Mouse (Mus musculus) MN1 (cell line): ENCODE data around the gene Prkg1.

Experiments
- DNase-seq: peaks from one replicate; pipeline ENCODE4 v3.0.0-alpha.2; 2016; ENCODE audit warnings: low spot score

Prkg1 gene

DNA sequence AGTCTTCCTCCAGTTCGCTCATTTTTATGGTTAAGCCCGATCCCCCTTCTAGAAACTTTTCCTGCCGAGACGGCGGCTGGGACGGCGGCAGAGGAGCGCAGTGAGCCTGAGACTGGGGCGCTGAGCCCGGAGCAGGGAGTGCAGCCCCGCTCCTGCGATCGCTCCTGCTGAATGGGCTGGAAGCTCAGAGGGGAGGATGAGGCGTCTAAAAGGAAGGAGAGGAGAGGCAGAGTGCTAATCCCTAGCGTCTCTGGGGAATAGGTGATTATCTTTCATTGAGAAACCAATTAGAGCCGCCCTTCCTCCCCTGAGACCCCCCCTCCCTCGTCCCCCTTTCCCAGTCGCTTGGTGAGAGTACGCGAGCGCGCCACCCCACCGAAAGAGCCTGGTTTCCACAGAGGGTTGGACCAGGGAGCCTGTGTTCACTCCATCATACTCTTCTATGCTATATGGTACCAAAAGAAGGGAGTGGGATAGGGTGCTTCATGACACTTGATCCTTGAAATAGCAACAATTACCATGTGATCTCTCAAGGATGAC lies at the start of gene Prkg1:
TSS of gene Prkg1 (minus strand) at position 233 of the 540 bp plus-strand sequence.
- peak; percentile 59 for DNase-seq

DNA sequence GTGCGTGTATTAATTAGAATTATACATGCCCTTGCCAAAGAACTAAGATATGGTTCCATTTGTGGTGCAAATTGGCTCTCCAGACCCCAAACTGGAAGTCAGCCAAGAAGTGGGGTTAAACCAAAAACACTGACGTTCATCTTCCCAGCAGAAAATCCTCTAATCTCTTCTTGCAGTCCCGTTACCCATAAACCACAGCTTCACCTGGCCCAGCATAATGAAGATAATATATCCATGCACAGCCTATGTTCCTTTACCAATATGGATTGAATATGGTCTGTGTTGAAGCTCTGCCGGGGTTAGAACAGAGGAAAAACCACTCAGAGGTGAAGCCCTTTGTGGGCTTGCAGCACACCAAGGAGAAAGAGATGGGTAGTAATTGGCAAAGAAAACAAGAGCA lies 48.3 kb upstream of the Prkg1 start:
- DNase-seq, result peak; percentile 20

DNA sequence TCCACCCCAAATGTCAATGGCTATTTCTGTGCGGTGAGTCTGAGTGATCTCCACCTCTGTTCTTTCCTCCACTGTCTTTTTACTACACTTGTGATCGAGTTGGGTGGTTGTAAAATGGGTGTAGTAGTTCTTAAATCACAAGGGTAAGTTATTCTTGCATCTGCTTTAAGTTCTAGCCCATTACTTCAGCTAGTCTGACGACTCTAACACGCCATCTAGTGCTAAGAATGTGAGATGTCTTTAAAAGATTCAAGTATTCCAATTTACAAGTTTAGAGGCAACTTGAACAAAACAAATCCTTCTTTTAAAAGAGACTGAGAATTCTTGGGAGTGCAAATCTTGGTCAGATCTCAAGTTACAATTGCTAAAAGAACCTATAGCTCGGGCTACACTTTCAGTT lies 46.5 kb upstream of the Prkg1 start:
- no peak for DNase-seq

- no peak for DNase-seq
Observed at GRCm38 (mm10) chr19:31805391-31805790, 40.6 kb upstream of the Prkg1 start.

DNA sequence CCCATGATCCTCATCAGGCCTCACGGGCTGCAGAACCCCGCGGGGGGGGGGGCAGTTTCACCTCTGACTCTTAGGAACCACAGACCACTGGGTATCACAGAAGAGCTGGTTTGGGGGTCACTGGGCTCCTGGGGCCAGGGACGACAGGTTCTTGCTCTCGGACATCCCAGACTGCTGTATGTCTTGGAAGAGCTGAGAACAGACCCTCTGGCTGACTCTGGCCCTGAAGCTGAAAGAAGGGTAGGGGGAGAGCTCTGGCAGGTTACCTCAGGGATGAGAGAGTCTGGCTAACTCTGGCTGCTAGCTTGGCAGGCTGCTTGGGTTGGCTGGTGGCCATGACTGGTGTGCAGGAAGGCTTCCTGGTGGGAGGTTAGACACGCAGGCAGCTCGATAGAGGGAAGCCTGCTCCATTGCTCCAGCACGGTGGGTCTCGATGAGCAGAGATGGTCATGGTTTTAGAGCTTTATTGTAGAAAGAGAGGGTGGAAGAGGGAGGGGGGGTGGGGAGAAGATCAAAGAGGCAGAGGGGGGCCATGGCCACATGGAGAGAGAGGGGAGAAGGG lies 30.7 kb upstream of the Prkg1 start:
- peak; percentile 34 for DNase-seq

DNA sequence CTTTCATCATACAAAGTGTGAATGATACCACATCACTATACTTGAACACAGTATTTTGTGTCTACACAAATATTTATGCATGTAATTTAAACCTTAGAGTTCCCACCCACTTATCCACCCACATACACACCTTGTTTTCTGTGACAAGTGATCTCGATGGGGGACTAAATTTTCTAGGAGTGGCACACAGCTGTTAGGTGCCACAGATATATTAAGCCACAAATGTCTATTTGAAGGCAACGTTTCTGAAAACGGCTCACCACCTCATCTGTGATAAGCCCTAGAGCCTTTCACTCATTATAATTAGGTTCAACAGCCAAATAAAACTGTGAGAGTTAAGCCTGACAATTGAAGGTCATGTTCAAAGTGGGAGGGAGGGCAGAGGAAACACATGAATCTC lies 26.9 kb upstream of the Prkg1 start:
- no peak for DNase-seq

GRCm38 (mm10) chr19:31781521-31782018 lies 16.7 kb upstream of the Prkg1 start:
- no peak for DNase-seq

DNA sequence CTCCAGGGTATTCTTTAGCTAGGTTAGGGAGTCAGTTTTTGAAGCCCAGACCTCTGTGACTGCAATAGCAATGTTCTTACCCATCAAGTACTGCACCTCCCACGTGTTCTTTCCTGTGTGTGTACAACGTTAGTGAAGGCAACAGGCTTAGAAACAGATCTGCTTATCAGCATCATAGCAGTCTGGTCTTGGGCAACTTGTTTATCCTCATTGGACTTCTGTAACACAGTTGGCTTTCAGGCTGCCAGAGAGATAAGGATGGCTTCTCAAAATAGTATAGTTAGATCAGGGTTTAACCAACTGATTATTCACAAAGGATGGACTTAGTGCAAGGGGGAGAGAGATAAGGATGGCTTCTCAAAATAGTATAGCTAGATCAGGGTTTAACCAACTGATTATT lies 16.2 kb upstream of the Prkg1 start:
- no peak for DNase-seq

GRCm38 (mm10) chr19:31780222-31780621 lies 15.4 kb upstream of the Prkg1 start:
- DNase-seq, result no peak

DNA sequence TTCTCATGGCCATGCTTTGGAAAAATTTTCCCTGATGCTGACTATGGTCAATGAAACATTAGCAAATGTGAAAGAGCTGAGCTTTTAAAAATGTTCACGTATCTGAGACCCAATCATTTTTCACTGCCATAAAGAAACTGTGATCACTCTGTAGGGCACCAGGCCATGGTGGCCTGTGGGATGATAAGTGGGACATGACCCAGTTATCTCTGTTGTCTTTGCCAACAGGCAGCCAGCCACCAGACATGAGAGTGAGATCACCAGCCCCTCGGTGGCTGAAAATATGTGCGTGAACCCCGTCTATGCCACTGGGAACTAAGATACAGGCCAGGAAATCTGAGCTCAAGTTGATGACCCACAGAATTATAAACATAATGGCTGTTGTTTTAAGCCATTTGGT lies 14.2 kb upstream of the Prkg1 start:
- DNase-seq, result no peak

DNA sequence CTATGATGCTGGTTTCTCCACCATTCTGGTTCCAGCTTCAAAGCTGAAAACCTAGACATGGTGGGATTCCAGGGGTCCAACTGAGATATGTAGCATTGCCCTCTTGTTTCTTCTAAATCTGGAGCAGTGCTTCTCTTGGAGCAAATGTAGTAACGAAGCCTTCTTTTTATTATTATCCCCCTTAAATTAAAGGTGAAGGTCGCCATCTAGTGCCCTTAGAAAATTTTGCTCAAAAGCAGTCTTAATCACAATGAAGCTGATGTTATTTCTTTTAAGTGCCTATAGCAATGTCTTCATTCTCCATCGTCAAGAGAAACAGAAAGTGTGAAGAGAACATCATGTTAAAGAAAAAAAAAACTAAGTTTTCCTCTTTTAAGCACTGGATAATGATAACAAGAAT lies 2.2 kb upstream of the Prkg1 start:
- DNase-seq, result peak; percentile 61

- no peak for DNase-seq
Observed at GRCm38 (mm10) chr19:31765451-31765850, 618 bp upstream of the Prkg1 start.

GRCm38 (mm10) chr19:31763951-31764800 lies 657 bp downstream of the Prkg1 start:
- peak; percentile 35 for DNase-seq

DNA sequence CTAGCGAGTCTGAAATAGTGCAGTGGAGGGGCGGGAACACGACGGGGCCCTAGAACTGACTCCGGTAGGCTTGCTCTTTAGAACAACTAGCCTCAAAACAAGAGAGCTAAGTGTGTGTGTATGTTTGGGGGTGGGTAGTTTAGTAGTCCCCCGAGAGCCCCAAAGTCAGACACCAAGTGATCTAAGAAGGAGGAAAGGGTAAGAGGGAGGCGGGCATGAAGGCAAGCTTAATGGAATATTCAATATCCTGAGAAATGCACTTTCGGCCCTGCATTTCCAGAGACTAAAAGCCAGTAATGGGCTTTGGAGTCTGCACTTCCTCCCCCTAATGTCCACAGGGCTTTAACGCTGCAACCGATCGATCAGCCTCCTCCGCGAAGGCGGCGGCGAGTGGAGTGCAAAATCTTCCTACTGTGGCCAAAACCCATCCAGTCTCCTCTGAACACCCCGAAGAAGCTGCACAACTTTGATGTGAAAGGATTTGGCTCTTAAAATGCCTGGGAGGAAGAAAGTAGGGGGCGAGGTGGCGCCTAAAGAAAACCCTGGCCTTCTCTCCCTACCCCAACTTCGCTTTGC lies 1.5 kb downstream of the Prkg1 start:
- peak; percentile 34 for DNase-seq

DNA sequence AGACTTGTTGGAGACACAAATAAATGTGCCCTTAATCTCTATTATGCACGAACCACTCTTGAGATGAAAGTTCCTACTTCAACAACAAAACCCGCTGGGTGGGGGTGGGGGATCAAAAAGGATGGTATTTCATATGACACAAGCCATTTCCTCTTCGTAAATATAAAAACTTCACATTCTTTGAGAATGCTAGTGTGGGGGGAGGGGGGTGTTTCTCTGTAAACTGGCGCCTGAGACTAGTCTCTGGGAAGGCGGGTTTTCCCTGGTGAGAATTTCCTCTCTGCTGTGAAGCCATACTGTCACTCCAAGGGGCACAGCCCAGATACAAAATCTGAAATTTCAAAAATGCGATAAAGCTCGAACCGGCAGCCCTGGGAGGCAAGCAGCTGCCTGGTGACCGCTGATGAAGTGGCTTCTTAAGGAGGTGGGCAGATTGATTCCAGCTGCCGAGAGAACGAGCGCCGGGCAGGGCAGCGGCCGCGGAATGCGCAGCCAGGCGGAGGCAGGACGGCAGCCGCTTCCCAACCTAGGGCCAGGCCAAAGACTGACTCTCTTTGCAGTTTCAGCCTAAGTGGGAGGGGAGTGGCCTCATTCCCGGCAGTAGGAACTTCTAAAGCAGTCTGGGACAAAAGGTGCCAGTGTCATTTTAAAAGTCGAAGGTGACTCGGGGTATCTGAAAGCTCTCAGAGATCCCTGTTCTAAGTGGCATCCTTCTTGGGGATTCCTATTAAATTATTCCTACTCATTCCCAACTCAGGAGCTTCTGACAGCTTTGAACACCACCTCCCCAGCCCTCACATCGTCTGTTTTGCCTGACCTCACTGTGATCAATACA lies 2.2 kb downstream of the Prkg1 start:
- DNase-seq, result peak; percentile 61

DNA sequence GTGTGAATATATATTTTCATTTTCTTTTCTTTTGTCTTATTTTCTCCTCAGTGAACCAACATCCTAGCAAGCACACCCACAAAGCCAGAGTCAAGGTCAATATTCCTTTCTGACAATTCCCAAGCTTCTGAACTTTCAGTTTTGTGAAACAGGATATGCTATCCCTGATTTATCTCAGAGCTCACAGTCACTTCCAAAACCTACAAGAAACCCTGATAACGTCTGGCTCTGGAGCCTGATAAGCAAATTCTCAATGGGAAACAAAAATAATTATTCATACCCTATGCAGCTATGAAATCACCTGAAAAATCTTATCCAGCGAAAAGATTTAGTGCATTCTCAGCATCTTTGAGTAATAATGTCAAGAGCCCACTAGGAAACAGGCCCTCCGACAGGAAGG lies 5.0 kb downstream of the Prkg1 start:
- no peak for DNase-seq

- DNase-seq, result peak; percentile 89
Observed at GRCm38 (mm10) chr19:31755929-31756792, 8.7 kb downstream of the Prkg1 start.

DNA sequence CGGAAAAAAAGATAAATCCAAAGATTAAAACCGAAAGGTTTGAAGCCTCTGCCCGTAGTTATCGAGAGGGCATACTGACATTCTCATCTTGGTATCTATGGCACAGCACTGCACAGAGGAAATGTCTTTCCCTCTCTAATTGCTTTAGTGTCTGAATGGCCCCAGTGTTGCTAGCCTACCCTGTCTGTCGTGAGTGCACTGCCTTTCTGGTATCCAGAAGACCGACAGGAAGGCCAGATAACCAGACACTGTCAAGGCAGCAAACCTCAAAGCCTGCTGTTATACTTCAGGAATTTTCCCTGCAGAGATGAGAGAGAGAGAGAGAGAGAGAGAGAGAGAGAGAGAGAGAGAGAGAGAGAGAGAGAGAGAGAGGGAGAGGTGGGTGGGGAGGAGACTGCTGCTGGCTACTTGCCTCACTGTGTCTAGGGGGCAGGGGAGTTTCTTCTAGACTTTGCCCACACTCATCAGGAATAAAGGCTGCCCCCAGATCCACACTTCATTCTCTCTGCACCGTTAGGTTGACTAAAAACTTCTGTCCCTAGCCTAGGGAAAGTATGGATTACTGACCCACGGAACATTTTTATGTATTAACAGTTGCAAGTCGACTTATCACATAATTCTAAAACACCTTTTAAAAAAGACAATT lies 10.1 kb downstream of the Prkg1 start:
- DNase-seq, result peak; percentile 66

DNA sequence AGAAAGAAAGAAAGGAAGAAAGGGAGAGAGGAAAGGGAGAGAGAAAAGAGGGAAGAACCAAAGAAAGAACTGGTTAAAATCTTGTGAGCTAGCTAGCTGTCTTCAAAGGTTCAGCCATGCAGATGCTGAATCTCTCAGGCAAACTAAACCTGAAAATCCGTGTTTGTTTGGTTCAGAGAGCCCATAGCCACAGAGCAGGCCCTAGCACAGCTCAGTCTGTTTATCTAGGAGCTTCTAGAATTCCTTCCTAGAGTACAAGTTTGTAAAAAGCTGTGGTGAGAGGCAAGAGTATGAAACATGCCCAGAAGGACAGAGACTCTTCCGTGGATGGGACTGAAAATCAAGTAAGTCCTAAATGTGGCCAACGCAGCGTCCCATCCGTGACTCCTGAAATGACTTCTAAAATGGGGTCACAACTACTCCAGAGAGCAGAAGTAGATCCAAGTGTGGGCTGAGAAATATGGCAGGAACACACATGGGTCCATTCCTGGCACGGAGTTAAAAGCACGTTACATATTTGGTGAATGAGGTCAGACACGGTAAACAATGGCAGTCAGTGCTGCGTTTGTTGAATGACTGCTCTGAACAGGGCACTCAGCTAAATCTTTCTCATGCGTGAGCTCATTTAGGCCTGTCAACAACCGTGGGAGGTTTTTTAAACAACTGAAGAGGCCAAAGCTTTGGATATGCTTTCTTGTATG lies 13.7 kb downstream of the Prkg1 start:
- no peak for DNase-seq

DNA sequence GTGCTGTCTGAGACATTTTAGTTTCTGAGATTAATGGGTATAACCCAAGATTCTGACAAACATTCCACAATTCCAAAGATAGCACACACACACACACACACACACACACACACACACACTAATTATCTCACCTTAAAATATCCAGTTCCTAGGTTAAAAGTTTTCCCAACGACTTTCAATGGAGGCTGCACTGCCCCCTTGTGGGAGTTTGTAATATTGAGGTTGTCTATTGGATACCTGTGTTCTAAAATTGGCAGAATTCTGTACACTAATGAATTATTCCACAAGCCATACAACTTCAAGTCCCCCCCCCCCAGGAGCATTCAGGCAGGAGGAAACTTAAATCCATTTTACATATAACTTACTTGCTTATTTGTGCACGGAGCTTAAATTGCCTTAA lies 18.2 kb downstream of the Prkg1 start:
- peak; percentile 64 for DNase-seq
